ENCODE assay signal across 8 mouse cellular contexts in the genomic region with DNA sequence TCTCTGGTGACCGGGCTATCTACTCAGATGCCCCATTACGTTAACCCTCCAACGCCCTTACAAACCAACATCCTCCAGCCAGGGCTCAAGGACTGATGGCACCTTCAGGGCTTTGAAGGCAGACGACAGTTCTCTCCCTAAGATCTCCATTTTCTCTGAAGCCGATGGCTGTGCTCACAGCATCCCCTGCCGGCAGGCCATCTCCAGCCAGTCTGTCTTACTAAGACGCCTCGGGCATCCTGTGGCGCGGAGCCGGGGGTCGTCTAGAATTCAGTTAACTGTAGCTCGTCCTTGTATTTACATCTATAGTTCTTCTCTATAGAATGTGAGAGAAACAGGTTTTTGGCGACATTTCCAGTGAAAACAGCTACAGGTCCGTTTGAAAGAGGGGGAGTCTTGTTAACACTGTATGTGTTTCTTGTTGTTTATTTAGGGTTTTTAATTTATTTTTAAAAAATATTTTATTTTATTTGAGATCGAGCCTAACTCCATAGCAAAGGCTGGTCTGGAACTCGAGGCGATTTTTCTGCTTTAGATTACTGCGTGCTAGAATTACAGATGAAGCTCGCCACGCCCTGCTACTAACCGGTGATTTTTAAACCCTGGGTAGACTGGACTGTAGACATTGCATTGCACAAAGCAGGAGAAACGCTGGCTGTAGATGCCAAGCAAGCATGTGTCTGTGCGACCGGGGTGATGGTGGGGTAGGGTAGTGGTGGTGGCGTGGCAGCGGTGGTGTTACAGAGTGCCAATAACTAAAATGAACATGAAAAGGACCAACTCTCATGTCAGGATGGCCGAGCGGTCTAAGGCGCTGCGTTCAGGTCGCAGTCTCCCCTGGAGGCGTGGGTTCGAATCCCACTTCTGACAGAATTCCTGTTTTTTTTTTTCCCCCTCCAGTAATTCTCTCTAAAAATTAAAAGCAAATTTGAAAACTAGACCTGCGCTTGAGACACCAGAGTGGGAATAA. TPM values are rescaled to one million over a fixed set of nuclear protein-coding genes. Genes with fewer than 3 reads are reported as not detected.
DNase-seq lines count a peak whose midpoint lies in the region; ATAC-seq and TF ChIP-seq lines count a peak whose summit lies in the region.

No protein-coding gene starts in this region.

- DNase-seq in CH12.LX (ENCODE audit: extremely low read depth) = peak; percentile 92
- DNase-seq in c-Kit-positive CD71-negative TER-119-negative erythroid progenitor cells, embryonic 14.5 days (ENCODE audit: low read depth) = peak; percentile 76
- peak; percentile 88 for DNase-seq in forebrain, embryonic 10.5 days (ENCODE audit: extremely low spot score, low spot score)
- peak; percentile 88 to 89 for DNase-seq in kidney, postnatal 25 days
- DNase-seq in neural tube, embryonic 11.5 days (ENCODE audit: low spot score) = peak; percentile 89

- 0 out of 2 replicates have a peak, but pooled peaks have one; percentile 11 for TF ChIP-seq EP300 in CH12.LX (IDR thresholded peaks at IDR 0.05; ENCODE audit: low read length)

- H3K36me3 ChIP-seq in CH12.LX (replicated peaks in 1 of 2; ENCODE audit: control insufficient read depth in 1 of 2, insufficient read depth in 1 of 2, low read length in 1 of 2) = no peaks in the 10 kb centered on the region
- no peaks in the 10 kb centered on the region for H3K36me3 ChIP-seq in forebrain, embryonic 10.5 days (replicated peaks)
- H3K36me3 ChIP-seq in heart, embryonic 16.5 days (ENCODE audit: control insufficient read depth, insufficient read depth) = no peaks in the 10 kb centered on the region
- H3K36me3 ChIP-seq in liver, embryonic 15.5 days (replicated peaks) = no peaks in the 10 kb centered on the region
- H3K36me3 ChIP-seq in neural tube, embryonic 11.5 days (ENCODE audit: control insufficient read depth, insufficient read depth, low read length) = no peaks in the 10 kb centered on the region
- H3K36me3 ChIP-seq in testis, adult 2 months (ENCODE audit: control insufficient read depth, insufficient read depth, low read length) = no peaks in the 10 kb centered on the region

- under 1% methylated on average over 35 of the region's 35 CpGs for WGBS in forebrain, embryonic 10.5 days
- under 1% methylated on average over 35 of the region's 35 CpGs for WGBS in heart, embryonic 16.5 days
- under 1% methylated on average over 35 of the region's 35 CpGs for WGBS in liver, embryonic 15.5 days (ENCODE audit: insufficient replicate concordance)
- WGBS in neural tube, embryonic 11.5 days = 1% methylated on average over 35 of the region's 35 CpGs

- no peaks in the 10 kb centered on the region for H3K9me3 ChIP-seq in CH12.LX (replicated peaks; ENCODE audit: low read length)
- H3K9me3 ChIP-seq in forebrain, embryonic 10.5 days = no peaks in the 10 kb centered on the region
- no peaks in the 10 kb centered on the region for H3K9me3 ChIP-seq in heart, embryonic 16.5 days (replicated peaks; ENCODE audit: control insufficient read depth, low read length)
- no peaks in the 10 kb centered on the region for H3K9me3 ChIP-seq in liver, embryonic 15.5 days (replicated peaks)
- no peaks in the 10 kb centered on the region for H3K9me3 ChIP-seq in neural tube, embryonic 11.5 days (ENCODE audit: control insufficient read depth, low read length)

- H3K79me2 ChIP-seq in CH12.LX (replicated peaks; ENCODE audit: control insufficient read depth, extremely low read depth, insufficient read depth, poor library complexity, severe bottlenecking) = no peaks in the 10 kb centered on the region

- peaks cover 16 to 27% of the 10 kb centered on the region in 2 experiments for H3K4me1 ChIP-seq in CH12.LX (ENCODE audit: control insufficient read depth in 1 of 2, insufficient read depth in 2 of 2)
- peaks cover 15% of the 10 kb centered on the region for H3K4me1 ChIP-seq in forebrain, embryonic 10.5 days
- H3K4me1 ChIP-seq in heart, embryonic 16.5 days (ENCODE audit: control insufficient read depth, insufficient read depth, low read length) = peaks cover 12% of the 10 kb centered on the region
- H3K4me1 ChIP-seq in liver, embryonic 15.5 days (replicated peaks) = peaks cover 43% of the 10 kb centered on the region
- no peaks in the 10 kb centered on the region for H3K4me1 ChIP-seq in neural tube, embryonic 11.5 days (ENCODE audit: control insufficient read depth, insufficient read depth, low read length)
- H3K4me1 ChIP-seq in testis, adult 2 months (ENCODE audit: control insufficient read depth, insufficient read depth, low read length) = peaks cover 12% of the 10 kb centered on the region

- peak; percentile 86 for ATAC-seq in heart, embryonic 16.5 days (replicated peaks; ENCODE audit: extremely low read depth, insufficient read depth, low FRiP score)
- ATAC-seq in liver, embryonic 15.5 days (ENCODE audit: insufficient read depth) = peak; percentile 84
- peak; percentile 88 for ATAC-seq in neural tube, embryonic 11.5 days (ENCODE audit: insufficient read depth, low FRiP score, low TSS enrichment)

- dilution Hi-C loops in CH12.LX (cut with MboI; ENCODE audit: extremely low pct_ligation_motif_present, extremely low pct_unique_long_range_greater_than_20kb, low sequenced_read_pairs) = no loop called here

- in situ Hi-C loops in CH12.LX (cut with MboI; ENCODE audit: low pct_ligation_motif_present, low pct_unique_long_range_greater_than_20kb, low sequenced_read_pairs) = loop anchor here (10.0 kb wide), 1 partner anchor 202 kb away; no protein-coding TSS in a partner anchor

- TF ChIP-seq RAD21 in CH12.LX (IDR thresholded peaks at IDR 0.05; ENCODE audit: low read depth, low read length) = peak; percentile 96

- H3K4me2 ChIP-seq in CH12.LX (ENCODE audit: insufficient read depth, low read depth, poor library complexity, severe bottlenecking) = peak overlapping the region; percentile 63
- H3K4me2 ChIP-seq in heart, embryonic 16.5 days (ENCODE audit: low read depth, low read length) = peak overlapping the region; percentile 86
- H3K4me2 ChIP-seq in liver, embryonic 15.5 days = peak overlapping the region; percentile 85
- H3K4me2 ChIP-seq in neural tube, embryonic 11.5 days (ENCODE audit: low read depth) = peak overlapping the region; percentile 30

- peak overlapping the region; percentile 75 for H3K9ac ChIP-seq in CH12.LX (ENCODE audit: insufficient read depth, low read depth)
- H3K9ac ChIP-seq in heart, embryonic 16.5 days (ENCODE audit: low read length) = peak overlapping the region; percentile 60
- peak overlapping the region; percentile 58 for H3K9ac ChIP-seq in liver, embryonic 15.5 days
- H3K9ac ChIP-seq in neural tube, embryonic 11.5 days (ENCODE audit: low read length) = 0 out of 2 replicates have a peak overlapping the region, but pooled peaks have one; percentile 8

- no peak; the same call in 1 of the 2 replicates for TF ChIP-seq POLR2A in CH12.LX (IDR thresholded peaks at IDR 0.05; ENCODE audit: low read depth, low read length)
- no peak for TF ChIP-seq POLR2A in testis, adult 2 months (IDR thresholded peaks at IDR 0.05; ENCODE audit: control insufficient read depth, low read depth, low read length)

- H3K4me3 ChIP-seq in CH12.LX (replicated peaks in 1 of 3; ENCODE audit: low read depth in 2 of 3, low read length in 2 of 3, poor library complexity in 1 of 3) = peak overlapping the region; percentile 50 to 71 (median 67)
- peak overlapping the region; percentile 63 for H3K4me3 ChIP-seq in forebrain, embryonic 10.5 days
- H3K4me3 ChIP-seq in heart, embryonic 16.5 days (ENCODE audit: low read length) = peak overlapping the region; percentile 75
- H3K4me3 ChIP-seq in liver, embryonic 15.5 days (replicated peaks) = peak overlapping the region; percentile 66
- H3K4me3 ChIP-seq in neural tube, embryonic 11.5 days (ENCODE audit: low read depth, low read length) = peak overlapping the region; percentile 42
- peak overlapping the region; percentile 86 for H3K4me3 ChIP-seq in testis, adult 2 months (ENCODE audit: control insufficient read depth, low read depth, low read length)

- H3K27ac ChIP-seq in CH12.LX (ENCODE audit: insufficient read depth, low read depth) = peak overlapping the region; percentile 83
- peak overlapping the region; percentile 48 for H3K27ac ChIP-seq in forebrain, embryonic 10.5 days
- H3K27ac ChIP-seq in heart, embryonic 16.5 days (ENCODE audit: low read length) = peak overlapping the region; percentile 25; the same call in 1 of the 2 replicates
- H3K27ac ChIP-seq in liver, embryonic 15.5 days (replicated peaks) = peak overlapping the region; percentile 65
- H3K27ac ChIP-seq in neural tube, embryonic 11.5 days (ENCODE audit: low read depth, low read length) = no peak overlapping the region
- peak overlapping the region; percentile 64 for H3K27ac ChIP-seq in testis, adult 2 months (ENCODE audit: control insufficient read depth, insufficient read depth, low read depth, low read length)

- peaks cover under 1% of the 10 kb centered on the region for H3K27me3 ChIP-seq in CH12.LX (replicated peaks)
- peaks cover 13% of the 10 kb centered on the region for H3K27me3 ChIP-seq in forebrain, embryonic 10.5 days (ENCODE audit: poor library complexity, severe bottlenecking)
- peaks cover under 1% of the 10 kb centered on the region for H3K27me3 ChIP-seq in heart, embryonic 16.5 days (ENCODE audit: control insufficient read depth, insufficient read depth, low read length)
- H3K27me3 ChIP-seq in liver, embryonic 15.5 days = peaks cover 33% of the 10 kb centered on the region
- no peaks in the 10 kb centered on the region for H3K27me3 ChIP-seq in neural tube, embryonic 11.5 days (ENCODE audit: control insufficient read depth, insufficient read depth, low read length)
- H3K27me3 ChIP-seq in testis, adult 2 months (ENCODE audit: control insufficient read depth, insufficient read depth, low read length) = no peaks in the 10 kb centered on the region

- peak; percentile 55 to 97; a peak in 3 of 4 replicates for TF ChIP-seq CTCF in CH12.LX (conservative IDR thresholded peaks at IDR 0.05 in 1 of 2, IDR thresholded peaks at IDR 0.05 in 1 of 2; ENCODE audit: low read depth in 2 of 2, low read length in 2 of 2)
- peak; percentile 64; the same call in 1 of the 2 replicates for TF ChIP-seq CTCF in testis, adult 2 months (IDR thresholded peaks at IDR 0.05; ENCODE audit: control insufficient read depth, insufficient read depth, insufficient replicate concordance, low read depth, low read length)

RNA-seq across cellular contexts. Expression of a gene that starts 7.1 kb away (rescaled TPM):
- total RNA-seq in CH12.LX (2012; rRNA removed) (25.9 and 29.5 TPM in 2 replicates), CH12.LX (2014; rRNA removed) (5.1 and 5.3 TPM in 2 replicates)
- 3.7 and 6.1 TPM in 2 replicates for polyA plus RNA-seq in CH12.LX (2012; ENCODE audit: insufficient read length, low read depth)
- 0.20 and 0.27 TPM in 2 replicates for polyA plus RNA-seq in forebrain, embryonic 10.5 days (2016; fragmentation: Nextera tagmentation; extraction: Ambion mirVana)
- polyA plus RNA-seq in heart, embryonic 16.5 days (2015; fragmentation: Nextera tagmentation; extraction: Ambion mirVana) = 0.29 and 0.57 TPM in 2 replicates
- polyA plus RNA-seq in liver, embryonic 15.5 days (2015; fragmentation: Nextera tagmentation; extraction: Ambion mirVana) = 0.37 and 0.89 TPM in 2 replicates
- 0.42 and 0.56 TPM in 2 replicates for polyA plus RNA-seq in neural tube, embryonic 11.5 days (2014; fragmentation: Nextera tagmentation; extraction: Ambion mirVana)
- polyA plus RNA-seq in testis, adult 2 months (2012; rRNA removed) = 0.65 and 2.8 TPM in 2 replicates

RNA-seq across cellular contexts. Expression of a gene that starts 36.7 kb away (rescaled TPM):
- total RNA-seq in CH12.LX (2012; rRNA removed) (24.8 and 29.4 TPM in 2 replicates), CH12.LX (2014; rRNA removed) (71.2 and 85.1 TPM in 2 replicates)
- polyA plus RNA-seq in CH12.LX (2012; ENCODE audit: insufficient read length, low read depth) = 107 and 114 TPM in 2 replicates
- polyA plus RNA-seq in forebrain, embryonic 10.5 days (2016; fragmentation: Nextera tagmentation; extraction: Ambion mirVana) = 209 and 223 TPM in 2 replicates
- 116 and 117 TPM in 2 replicates for polyA plus RNA-seq in heart, embryonic 16.5 days (2015; fragmentation: Nextera tagmentation; extraction: Ambion mirVana)
- polyA plus RNA-seq in liver, embryonic 15.5 days (2015; fragmentation: Nextera tagmentation; extraction: Ambion mirVana) = 23.9 and 24.7 TPM in 2 replicates
- polyA plus RNA-seq in neural tube, embryonic 11.5 days (2014; fragmentation: Nextera tagmentation; extraction: Ambion mirVana) = 89.6 and 95.5 TPM in 2 replicates
- 407 and 443 TPM in 2 replicates for polyA plus RNA-seq in testis, adult 2 months (2012; rRNA removed)

RNA-seq across cellular contexts. Expression of a gene that starts 42.3 kb away (rescaled TPM):
- total RNA-seq in CH12.LX (2012; rRNA removed) (1,648 and 3,114 TPM in 2 replicates), CH12.LX (2014; rRNA removed) (1,111 and 1,396 TPM in 2 replicates)
- polyA plus RNA-seq in CH12.LX (2012; ENCODE audit: insufficient read length, low read depth) = 4,019 and 4,546 TPM in 2 replicates
- polyA plus RNA-seq in forebrain, embryonic 10.5 days (2016; fragmentation: Nextera tagmentation; extraction: Ambion mirVana) = not detected in 2 replicates
- 0.16 TPM in 1 of 2 replicates, not detected in the other for polyA plus RNA-seq in heart, embryonic 16.5 days (2015; fragmentation: Nextera tagmentation; extraction: Ambion mirVana)
- 0.32 and 0.37 TPM in 2 replicates for polyA plus RNA-seq in liver, embryonic 15.5 days (2015; fragmentation: Nextera tagmentation; extraction: Ambion mirVana)
- polyA plus RNA-seq in neural tube, embryonic 11.5 days (2014; fragmentation: Nextera tagmentation; extraction: Ambion mirVana) = not detected in 2 replicates
- polyA plus RNA-seq in testis, adult 2 months (2012; rRNA removed) = 9.5 and 10.1 TPM in 2 replicates

Comparison
In these comparisons a context has a peak if more than half of its experiments do, and no peak if none do; other contexts are left out.
1. H3K4me2 ChIP-seq: peak in every context shown above with its lines; median percentile 86 in heart, embryonic 16.5 days; 85 in liver, embryonic 15.5 days; 63 in CH12.LX; 30 in neural tube, embryonic 11.5 days.
2. H3K9ac ChIP-seq: peak in every context shown above with its lines; median percentile 75 in CH12.LX; 60 in heart, embryonic 16.5 days; 58 in liver, embryonic 15.5 days; 8 in neural tube, embryonic 11.5 days.
3. RNA of a gene that starts 42.3 kb away (polyA plus RNA-seq): 4,019 to 4,546 TPM in CH12.LX; 9.5 to 10.1 TPM in testis, adult 2 months, 0.32 to 0.37 TPM in liver, embryonic 15.5 days, 0.16 TPM in heart, embryonic 16.5 days, not detected in forebrain, embryonic 10.5 days and not detected in neural tube, embryonic 11.5 days; every median in the first group is over 100 times any median in the second.
4. Peak in every context shown above with its lines, with median percentiles within 50 percentile points of each other: DNase-seq, H3K4me3 ChIP-seq and ATAC-seq.